Mouse (Mus musculus): ENCODE measurements around the gene Pde4a. TPM values are rescaled to one million over a fixed set of nuclear protein-coding genes. Genes with fewer than 3 reads are reported as not detected.

Pde4a gene
- 6.2 and 6.9 TPM in 2 replicates for polyA plus RNA-seq (2014; fragmentation: Nextera tagmentation; extraction: Ambion mirVana)

GRCm38 (mm10) chr9:21165041-21165951, at the start of gene Pde4a:
Gene Pde4a (plus strand): TSS chr9:21165714.
- Histone ChIP-seq H3K36me3 (ENCODE audit: control insufficient read depth, insufficient read depth, low read length) (no peaks in the 10 kb centered on the region), H3K4me3 (ENCODE audit: low read depth, low read length) (peak within 1 kb of the TSS; percentile 56), H3K27ac (replicated peaks; ENCODE audit: low read depth, low read length) (no peak within 1 kb of the TSS), H3K27me3 (replicated peaks; ENCODE audit: control insufficient read depth, insufficient read depth, low read length) (peaks cover 51% of the 10 kb centered on the region), H3K4me2 (ENCODE audit: low read depth, low read length) (peak within 1 kb of the TSS; percentile 97), H3K9me3 (ENCODE audit: control insufficient read depth, low read length) (no peaks in the 10 kb centered on the region), H3K9ac (ENCODE audit: low read depth, low read length) (peak within 1 kb of the TSS; percentile 59), H3K4me1 (ENCODE audit: control insufficient read depth, insufficient read depth, low read length) (peaks cover 32% of the 10 kb centered on the region)
- 0% methylated on average over 28 of the region's 86 CpGs for WGBS
- peak; percentile 53 for DNase-seq (ENCODE audit: low spot score)
- ATAC-seq (ENCODE audit: low read depth) = no peak

DNA sequence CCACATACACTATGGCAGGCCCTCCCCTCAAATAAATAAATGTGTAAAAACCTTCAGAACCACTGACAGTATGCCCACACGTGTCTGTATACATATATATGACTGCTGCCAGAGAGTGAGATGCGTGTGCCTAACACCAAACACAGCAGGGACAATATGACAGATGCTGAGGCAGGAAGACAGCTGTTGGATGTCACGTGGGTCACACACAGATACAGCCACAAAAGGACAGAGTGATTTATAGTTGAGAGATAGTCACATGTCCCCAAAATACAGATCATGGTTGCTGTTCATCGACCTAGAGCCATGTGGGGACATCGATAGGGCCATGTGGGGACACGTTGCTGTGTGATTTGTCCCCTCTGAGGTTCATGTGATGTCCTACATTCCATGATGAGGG, 48.4 kb upstream of the Pde4a start:
- Histone ChIP-seq H3K9me3 (ENCODE audit: control insufficient read depth, low read length) (no peaks in the 10 kb centered on the region), H3K27ac (replicated peaks; ENCODE audit: low read depth, low read length) (no peak overlapping the region), H3K4me3 (ENCODE audit: low read depth, low read length) (no peak overlapping the region), H3K4me2 (ENCODE audit: low read depth, low read length) (no peak overlapping the region), H3K9ac (ENCODE audit: low read depth, low read length) (no peak overlapping the region), H3K4me1 (ENCODE audit: control insufficient read depth, insufficient read depth, low read length) (no peaks in the 10 kb centered on the region), H3K27me3 (replicated peaks; ENCODE audit: control insufficient read depth, insufficient read depth, low read length) (no peaks in the 10 kb centered on the region), H3K36me3 (ENCODE audit: control insufficient read depth, insufficient read depth, low read length) (peaks cover 20% of the 10 kb centered on the region; the same call in 1 of the 2 replicates)
- WGBS = 85% methylated on average over 6 of the region's 6 CpGs
- DNase-seq (ENCODE audit: low spot score) (no peak), ATAC-seq (ENCODE audit: low read depth) (no peak)

- 94% methylated on average over 16 of the region's 16 CpGs for WGBS
- no peak for DNase-seq (ENCODE audit: low spot score)
- Histone ChIP-seq H3K4me2 (ENCODE audit: low read depth, low read length) (no peak overlapping the region), H3K9me3 (ENCODE audit: control insufficient read depth, low read length) (no peaks in the 10 kb centered on the region), H3K9ac (ENCODE audit: low read depth, low read length) (no peak overlapping the region), H3K36me3 (ENCODE audit: control insufficient read depth, insufficient read depth, low read length) (peaks cover 54% of the 10 kb centered on the region; the same call in 1 of the 2 replicates), H3K4me1 (ENCODE audit: control insufficient read depth, insufficient read depth, low read length) (no peaks in the 10 kb centered on the region), H3K4me3 (ENCODE audit: low read depth, low read length) (no peak overlapping the region), H3K27ac (replicated peaks; ENCODE audit: low read depth, low read length) (no peak overlapping the region), H3K27me3 (replicated peaks; ENCODE audit: control insufficient read depth, insufficient read depth, low read length) (no peaks in the 10 kb centered on the region)
- ATAC-seq (ENCODE audit: low read depth) = no peak
Observed at GRCm38 (mm10) chr9:21121483-21121882, 44.0 kb upstream of the Pde4a start.

DNA sequence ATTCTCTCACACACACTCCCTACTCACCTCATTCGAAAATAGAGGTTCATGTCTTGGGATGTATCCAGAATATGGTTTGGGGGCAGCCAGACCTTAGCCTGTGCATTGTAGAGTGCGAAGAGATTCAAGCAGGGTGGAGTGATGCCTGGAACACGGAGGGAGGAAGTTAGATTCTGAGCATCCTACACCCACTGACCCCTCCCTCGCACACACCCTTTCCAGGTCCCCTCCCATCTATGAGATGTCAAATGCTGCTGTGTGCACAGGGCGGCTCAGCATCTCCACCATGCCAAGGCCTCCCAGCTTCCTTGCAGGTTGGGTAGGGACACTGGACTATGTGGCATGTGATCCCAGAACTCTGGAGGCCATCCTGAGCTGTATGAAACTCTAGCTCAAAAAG, 40.7 kb upstream of the Pde4a start:
- Histone ChIP-seq H3K27ac (replicated peaks; ENCODE audit: low read depth, low read length) (no peak overlapping the region), H3K9ac (ENCODE audit: low read depth, low read length) (no peak overlapping the region), H3K9me3 (ENCODE audit: control insufficient read depth, low read length) (no peaks in the 10 kb centered on the region), H3K4me1 (ENCODE audit: control insufficient read depth, insufficient read depth, low read length) (no peaks in the 10 kb centered on the region), H3K27me3 (replicated peaks; ENCODE audit: control insufficient read depth, insufficient read depth, low read length) (no peaks in the 10 kb centered on the region), H3K4me2 (ENCODE audit: low read depth, low read length) (no peak overlapping the region), H3K36me3 (ENCODE audit: control insufficient read depth, insufficient read depth, low read length) (peaks cover 66% of the 10 kb centered on the region; the same call in 1 of the 2 replicates), H3K4me3 (ENCODE audit: low read depth, low read length) (no peak overlapping the region)
- no peak for DNase-seq (ENCODE audit: low spot score)
- no peak for ATAC-seq (ENCODE audit: low read depth)
- 77% methylated on average over 5 of the region's 5 CpGs for WGBS

GRCm38 (mm10) chr9:21125502-21126258, 39.8 kb upstream of the Pde4a start:
- Histone ChIP-seq H3K4me1 (ENCODE audit: control insufficient read depth, insufficient read depth, low read length) (peaks cover 6% of the 10 kb centered on the region; the same call in 1 of the 2 replicates), H3K36me3 (ENCODE audit: control insufficient read depth, insufficient read depth, low read length) (peaks cover 57% of the 10 kb centered on the region; the same call in 1 of the 2 replicates), H3K4me2 (ENCODE audit: low read depth, low read length) (no peak overlapping the region), H3K4me3 (ENCODE audit: low read depth, low read length) (no peak overlapping the region), H3K9ac (ENCODE audit: low read depth, low read length) (no peak overlapping the region), H3K27me3 (replicated peaks; ENCODE audit: control insufficient read depth, insufficient read depth, low read length) (no peaks in the 10 kb centered on the region), H3K27ac (replicated peaks; ENCODE audit: low read depth, low read length) (no peak overlapping the region), H3K9me3 (ENCODE audit: control insufficient read depth, low read length) (no peaks in the 10 kb centered on the region)
- DNase-seq (ENCODE audit: low spot score) (no peak), ATAC-seq (ENCODE audit: low read depth) (no peak)
- WGBS = 87% methylated on average over 9 of the region's 9 CpGs

DNA sequence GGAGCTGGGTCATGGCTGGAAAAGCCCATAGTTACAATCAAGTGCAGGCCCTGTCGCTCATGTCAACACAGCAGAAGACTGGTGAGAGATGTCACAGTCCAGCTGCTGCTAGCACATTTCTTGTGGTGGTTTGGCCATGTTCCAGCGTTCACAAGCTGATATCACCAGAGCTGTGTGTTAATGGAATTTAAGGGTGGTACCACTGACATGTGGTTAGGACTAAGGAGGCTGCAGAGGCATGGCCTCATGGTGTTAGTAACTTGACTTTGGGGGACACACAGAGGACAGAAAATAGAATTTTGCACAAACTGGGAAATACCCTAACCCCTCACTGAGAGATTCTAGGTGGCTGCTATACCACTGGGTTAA, 39.3 kb upstream of the Pde4a start:
- Histone ChIP-seq H3K9me3 (ENCODE audit: control insufficient read depth, low read length) (no peaks in the 10 kb centered on the region), H3K4me3 (ENCODE audit: low read depth, low read length) (no peak overlapping the region), H3K4me1 (ENCODE audit: control insufficient read depth, insufficient read depth, low read length) (peaks cover 6% of the 10 kb centered on the region; the same call in 1 of the 2 replicates), H3K27ac (replicated peaks; ENCODE audit: low read depth, low read length) (no peak overlapping the region), H3K9ac (ENCODE audit: low read depth, low read length) (no peak overlapping the region; the same call in 1 of the 2 replicates), H3K27me3 (replicated peaks; ENCODE audit: control insufficient read depth, insufficient read depth, low read length) (no peaks in the 10 kb centered on the region), H3K4me2 (ENCODE audit: low read depth, low read length) (no peak overlapping the region), H3K36me3 (ENCODE audit: control insufficient read depth, insufficient read depth, low read length) (peaks cover 54% of the 10 kb centered on the region; the same call in 1 of the 2 replicates)
- WGBS = 73% methylated on average over 2 of the region's 2 CpGs
- ATAC-seq (ENCODE audit: low read depth) (no peak), DNase-seq (ENCODE audit: low spot score) (peak; percentile 36)

- DNase-seq (ENCODE audit: low spot score) (peak; percentile 99), ATAC-seq (ENCODE audit: low read depth) (peak; percentile 98)
- peaks cover 6% of the 10 kb centered on the region; the same call in 1 of the 2 replicates for H3K4me1 ChIP-seq (ENCODE audit: control insufficient read depth, insufficient read depth, low read length)
- no peaks in the 10 kb centered on the region for H3K9me3 ChIP-seq (ENCODE audit: control insufficient read depth, low read length)
- WGBS = 7% methylated on average over 34 of the region's 37 CpGs
- peak within 1 kb of the TSS; percentile 63 for H3K9ac ChIP-seq (ENCODE audit: low read depth, low read length)
- H3K4me3 ChIP-seq (ENCODE audit: low read depth, low read length) = peak within 1 kb of the TSS; percentile 55
- H3K27me3 ChIP-seq (replicated peaks; ENCODE audit: control insufficient read depth, insufficient read depth, low read length) = no peaks in the 10 kb centered on the region
- peak within 1 kb of the TSS; percentile 24; the same call in 1 of the 2 replicates for H3K27ac ChIP-seq (replicated peaks; ENCODE audit: low read depth, low read length)
- peaks cover 13% of the 10 kb centered on the region; the same call in 1 of the 2 replicates for H3K36me3 ChIP-seq (ENCODE audit: control insufficient read depth, insufficient read depth, low read length)
- peak within 1 kb of the TSS; percentile 72 for H3K4me2 ChIP-seq (ENCODE audit: low read depth, low read length)
Observed at GRCm38 (mm10) chr9:21131059-21131956, 34.2 kb upstream of the Pde4a start, which contains the start of gene Tyk2. Gene Tyk2 (minus strand): TSS chr9:21131243.

Data from embryonic facial prominence, embryonic 14.5 days (tissue).